Mouse (Mus musculus) liver, embryonic 16.5 days (tissue): ENCODE results near the gene Depp1. TPM values are rescaled to one million over a fixed set of nuclear protein-coding genes. Genes with fewer than 3 reads are reported as not detected.

Experiments used
- ATAC-seq: fragments of 200-750 bp; cut with Nextera tagmentation; 2 replicates; pipeline ENCODE4 v1.8.0; 2017; ENCODE audit warnings: low read depth, mild to moderate bottlenecking, moderate number of reproducible peaks, moderate library complexity
- H3K27ac ChIP-seq: fragments of 300-500 bp; sonication (generic); 2 replicates; pipeline ENCODE4 v1.5.1; 2014; ENCODE audit warnings: mild to moderate bottlenecking, low read length
- H3K27me3 ChIP-seq: fragments of 300-500 bp; sonication (generic); 2 replicates; pipeline ENCODE4 v1.6.1; 2014; ENCODE audit warnings: low read depth, low read length, mixed read lengths; ENCODE audit not compliant: control insufficient read depth, insufficient read depth
- H3K36me3 ChIP-seq: fragments of 300-500 bp; sonication (generic); 2 replicates; pipeline ENCODE4 v1.6.1; 2014; ENCODE audit warnings: mild to moderate bottlenecking; ENCODE audit not compliant: control insufficient read depth, insufficient read depth
- H3K4me1 ChIP-seq: fragments of 300-500 bp; sonication (generic); 2 replicates; pipeline ENCODE4 v1.6.1; 2014; ENCODE audit warnings: low read depth, low read length, mixed read lengths; ENCODE audit not compliant: control insufficient read depth
- H3K4me2 ChIP-seq: fragments of 300-500 bp; sonication (generic); 2 replicates; pipeline ENCODE4 v1.6.1; 2014; ENCODE audit warnings: low read depth, low read length, mixed read lengths
- H3K4me3 ChIP-seq: fragments of 300-500 bp; sonication (generic); 2 replicates; pipeline ENCODE4 v1.5.1; 2014; ENCODE audit warnings: low read depth, mild to moderate bottlenecking, low read length
- H3K9ac ChIP-seq: fragments of 300-500 bp; sonication (generic); 2 replicates; pipeline ENCODE4 v1.6.1; 2014; ENCODE audit warnings: low read depth, low read length
- H3K9me3 ChIP-seq: fragments of 300-500 bp; sonication (generic); replicated peaks from 2 replicates; pipeline ENCODE4 v1.6.1; 2016; ENCODE audit warnings: low read length; ENCODE audit not compliant: control insufficient read depth
- WGBS: fragments of 180-500 bp; shearing (Covaris S2); extraction: QIAGEN DNeasy Blood & Tissue Kit; methylation state at CpG from one replicate; pipeline ENCODE4 v1.1.7; 2014; ENCODE audit not compliant: insufficient replicate concordance; 5-methylcytosine and 5-hydroxymethylcytosine counted together
- polyA plus RNA-seq: library from polyadenylated mRNA; unstranded; fragments of >200 nt; fragmentation: Nextera tagmentation; extraction: Ambion mirVana; gene quantifications from 2 replicates; pipeline ENCODE4 v1.2.1, GENCODE M21; 2015

Gene Depp1
- polyA plus RNA-seq, 1 experiment from 2014 or later: 37.9 TPM

DNA sequence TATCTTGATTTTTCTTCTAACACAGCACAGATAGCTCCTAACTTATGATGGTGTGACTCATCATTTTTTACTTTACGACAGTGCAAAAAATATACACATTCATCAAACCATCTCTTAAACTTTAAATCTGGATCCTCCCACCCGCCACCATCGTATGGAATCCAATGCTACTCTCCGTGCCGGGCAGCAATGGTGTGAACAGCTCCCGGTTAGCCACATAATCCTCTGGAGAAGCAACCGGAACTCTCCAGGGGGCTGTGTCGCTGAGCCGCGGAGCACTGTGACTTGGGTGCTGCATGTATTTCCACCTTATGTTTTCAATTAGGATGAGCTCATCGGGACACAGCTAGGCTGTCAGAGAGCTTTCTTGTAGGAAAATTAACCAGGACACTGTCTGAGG, 7.5 kb upstream of the Depp1 start:
- no peak overlapping the region for H3K4me2 ChIP-seq
- WGBS: 80% methylated on average over 11 of the region's 11 CpGs
- H3K36me3 ChIP-seq: no peaks in the 10 kb centered on the region
- no peak overlapping the region for H3K4me3 ChIP-seq
- no peaks in the 10 kb centered on the region for H3K27me3 ChIP-seq
- ATAC-seq: no peak
- H3K4me1 ChIP-seq: no peaks in the 10 kb centered on the region
- no peaks in the 10 kb centered on the region for H3K9me3 ChIP-seq
- no peak overlapping the region for H3K27ac ChIP-seq
- H3K9ac ChIP-seq: no peak overlapping the region

DNA sequence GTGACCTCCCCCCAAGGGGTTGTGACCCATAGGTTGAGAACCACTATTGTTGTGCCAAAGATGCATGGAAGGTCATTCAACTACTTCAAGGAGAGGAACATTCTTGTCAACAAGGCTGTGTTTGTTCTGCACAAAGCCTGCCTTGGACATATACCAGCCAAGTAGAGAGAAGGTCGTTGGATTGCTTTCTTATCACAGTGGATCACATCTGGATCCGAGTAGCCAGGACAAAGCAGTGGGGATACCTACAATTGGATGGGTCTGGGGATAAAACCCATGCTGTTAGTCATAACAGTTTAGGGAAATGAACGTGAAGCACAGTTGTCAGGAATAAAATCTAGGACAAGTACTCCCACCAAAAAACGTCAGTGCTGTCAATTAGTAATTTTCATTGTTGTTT, 6.5 kb upstream of the Depp1 start:
- no peaks in the 10 kb centered on the region for H3K9me3 ChIP-seq
- no peak overlapping the region for H3K9ac ChIP-seq
- ATAC-seq: no peak
- no peak overlapping the region for H3K4me3 ChIP-seq
- no peaks in the 10 kb centered on the region for H3K27me3 ChIP-seq
- no peaks in the 10 kb centered on the region for H3K36me3 ChIP-seq
- WGBS: 40% methylated on average over 4 of the region's 4 CpGs
- H3K27ac ChIP-seq: no peak overlapping the region
- H3K4me2 ChIP-seq: no peak overlapping the region
- H3K4me1 ChIP-seq: no peaks in the 10 kb centered on the region

DNA sequence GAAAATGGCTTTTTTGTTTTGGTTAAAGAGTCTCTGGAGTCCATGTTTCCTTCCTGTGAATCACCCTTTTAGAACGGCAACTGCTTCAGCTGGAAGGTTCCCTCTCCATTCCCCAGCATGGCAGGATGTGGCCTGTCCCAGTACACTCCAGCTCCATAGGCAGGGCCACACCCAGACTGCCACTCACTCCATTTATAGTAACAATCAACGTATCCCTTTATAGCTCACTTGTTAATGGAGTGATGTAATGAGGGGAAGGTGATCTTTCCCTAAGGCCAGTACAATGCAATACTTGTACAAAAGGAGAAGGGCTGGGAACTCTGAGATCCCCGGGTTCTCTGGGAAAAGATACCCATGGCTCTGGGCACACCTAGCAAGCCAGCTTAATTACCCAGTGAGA, 6.1 kb upstream of the Depp1 start:
- Histone ChIP-seq H3K4me2 (no peak overlapping the region), H3K36me3 (no peaks in the 10 kb centered on the region), H3K4me3 (no peak overlapping the region), H3K27me3 (no peaks in the 10 kb centered on the region), H3K9me3 (no peaks in the 10 kb centered on the region), H3K9ac (no peak overlapping the region), H3K4me1 (peaks cover under 1% of the 10 kb centered on the region; the same call in 1 of the 2 replicates), H3K27ac (no peak overlapping the region)
- 27% methylated on average over 3 of the region's 3 CpGs for WGBS
- ATAC-seq: no peak

DNA sequence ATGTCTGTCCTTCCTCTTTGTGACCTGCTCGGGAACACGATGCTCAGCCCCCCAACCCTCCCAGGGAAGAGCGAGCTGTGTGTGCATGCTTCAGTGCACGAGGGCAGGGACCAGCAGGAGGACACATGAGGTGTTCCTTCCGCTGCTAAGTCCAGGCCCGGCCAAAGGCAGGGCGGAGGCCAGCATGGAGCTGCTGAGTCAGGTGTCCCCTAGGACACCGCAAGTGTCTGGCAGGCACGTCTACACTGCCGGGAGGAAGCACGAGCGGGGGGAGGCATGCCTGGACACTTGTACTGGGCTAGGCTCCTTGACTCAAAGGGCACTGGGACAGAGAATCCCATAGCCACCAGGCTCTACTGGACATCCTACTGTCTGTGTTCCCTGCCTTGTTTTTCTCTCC, 2.6 kb upstream of the Depp1 start:
- no peak overlapping the region for H3K4me2 ChIP-seq
- ATAC-seq: peak; percentile 47; the same call in 1 of the 2 replicates
- H3K27ac ChIP-seq: no peak overlapping the region
- 70% methylated on average over 12 of the region's 12 CpGs for WGBS
- H3K4me3 ChIP-seq: no peak overlapping the region
- no peaks in the 10 kb centered on the region for H3K36me3 ChIP-seq
- no peaks in the 10 kb centered on the region for H3K27me3 ChIP-seq
- H3K9ac ChIP-seq: no peak overlapping the region
- no peaks in the 10 kb centered on the region for H3K9me3 ChIP-seq
- peaks cover 3% of the 10 kb centered on the region; the same call in 1 of the 2 replicates for H3K4me1 ChIP-seq

DNA sequence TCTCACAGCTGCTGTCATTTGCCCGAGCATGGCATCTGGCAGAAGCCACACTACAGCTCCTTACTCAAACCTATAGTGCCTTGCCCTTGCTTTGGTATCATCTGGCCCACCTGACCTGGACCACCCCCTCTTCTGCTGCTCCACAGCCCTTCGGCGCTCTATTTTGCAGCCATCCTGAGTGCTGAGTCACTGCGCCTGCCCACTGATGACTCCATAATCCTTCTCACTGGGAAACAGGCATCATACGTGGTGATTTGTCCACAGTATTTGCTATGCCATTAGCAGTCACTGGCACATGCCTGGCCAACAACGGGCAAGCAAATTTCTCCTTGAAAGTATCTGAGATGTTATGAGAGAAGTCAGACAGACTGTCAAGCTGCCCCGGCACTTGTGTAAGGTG, 598 bp upstream of the Depp1 start:
- Histone ChIP-seq H3K36me3 (no peaks in the 10 kb centered on the region), H3K4me1 (peaks cover 3% of the 10 kb centered on the region; the same call in 1 of the 2 replicates), H3K4me2 (no peak overlapping the region), H3K9me3 (no peaks in the 10 kb centered on the region), H3K4me3 (no peak overlapping the region), H3K9ac (no peak overlapping the region), H3K27me3 (no peaks in the 10 kb centered on the region), H3K27ac (peak overlapping the region; percentile 68)
- WGBS: 38% methylated on average over 7 of the region's 7 CpGs
- no peak for ATAC-seq

DNA sequence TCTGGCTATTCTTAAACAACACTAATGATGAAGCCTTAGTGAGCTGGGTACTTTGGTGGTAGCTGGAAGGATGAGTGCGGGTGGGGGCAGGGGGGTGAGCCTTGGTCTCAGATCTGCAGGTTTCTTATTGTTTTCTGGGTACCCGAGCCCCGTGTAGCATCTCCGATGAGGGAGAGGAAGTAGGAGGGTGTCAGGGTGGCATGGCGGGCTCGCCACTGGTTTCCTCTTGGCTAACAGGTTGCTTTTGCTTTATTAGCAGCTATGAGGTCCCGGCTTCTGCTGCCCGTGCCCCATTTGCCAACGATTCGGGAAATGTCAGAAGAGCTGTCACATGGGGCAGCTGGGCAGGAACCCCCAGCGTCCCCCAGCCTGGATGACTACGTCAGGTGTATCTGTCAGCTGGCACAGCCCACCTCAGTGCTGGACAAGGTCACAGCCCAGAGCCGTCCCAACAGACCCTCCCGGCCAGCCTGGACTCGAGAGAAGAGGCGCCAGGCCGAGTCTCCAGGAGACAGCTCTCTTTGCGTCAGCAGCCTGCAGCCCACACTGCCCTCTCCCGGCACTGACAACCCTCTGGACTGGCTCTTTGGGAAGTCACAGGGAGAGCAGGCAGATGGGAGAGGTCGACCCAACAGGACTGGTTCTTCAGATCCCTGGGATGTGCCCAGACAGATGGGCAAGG, 1.2 kb downstream of the Depp1 start:
- Histone ChIP-seq H3K9ac (peak overlapping the region; percentile 20; the same call in 1 of the 2 replicates), H3K27ac (peak overlapping the region; percentile 14; the same call in 1 of the 2 replicates), H3K9me3 (no peaks in the 10 kb centered on the region), H3K36me3 (no peaks in the 10 kb centered on the region), H3K27me3 (no peaks in the 10 kb centered on the region), H3K4me2 (peak overlapping the region; percentile 41), H3K4me1 (peaks cover 3% of the 10 kb centered on the region; the same call in 1 of the 2 replicates), H3K4me3 (peak overlapping the region; percentile 49)
- 33% methylated on average over 20 of the region's 20 CpGs for WGBS
- 0 out of 2 replicates have a peak, but pooled peaks have one; percentile 8 for ATAC-seq

DNA sequence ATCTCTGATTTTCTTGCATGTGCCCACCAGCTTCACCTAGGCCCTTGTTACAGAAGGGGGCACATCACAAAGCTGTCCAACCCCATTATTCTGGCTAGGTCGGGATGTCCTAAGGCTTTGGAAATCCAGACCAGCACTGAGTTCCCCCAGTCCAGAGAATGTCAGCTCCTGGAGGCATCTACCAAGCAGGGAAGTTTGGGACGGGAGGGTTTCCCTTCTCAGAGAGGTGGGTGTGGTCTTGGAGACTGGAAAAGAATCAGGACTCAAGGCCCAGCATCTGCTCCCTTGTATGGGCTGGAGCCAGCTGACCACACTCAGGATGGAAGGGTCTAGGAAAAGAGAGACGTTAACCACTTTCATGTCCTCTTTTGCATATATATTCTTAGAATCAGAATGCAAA, 2.8 kb downstream of the Depp1 start:
- peaks cover 3% of the 10 kb centered on the region; the same call in 1 of the 2 replicates for H3K4me1 ChIP-seq
- no peaks in the 10 kb centered on the region for H3K27me3 ChIP-seq
- no peak overlapping the region for H3K4me3 ChIP-seq

DNA sequence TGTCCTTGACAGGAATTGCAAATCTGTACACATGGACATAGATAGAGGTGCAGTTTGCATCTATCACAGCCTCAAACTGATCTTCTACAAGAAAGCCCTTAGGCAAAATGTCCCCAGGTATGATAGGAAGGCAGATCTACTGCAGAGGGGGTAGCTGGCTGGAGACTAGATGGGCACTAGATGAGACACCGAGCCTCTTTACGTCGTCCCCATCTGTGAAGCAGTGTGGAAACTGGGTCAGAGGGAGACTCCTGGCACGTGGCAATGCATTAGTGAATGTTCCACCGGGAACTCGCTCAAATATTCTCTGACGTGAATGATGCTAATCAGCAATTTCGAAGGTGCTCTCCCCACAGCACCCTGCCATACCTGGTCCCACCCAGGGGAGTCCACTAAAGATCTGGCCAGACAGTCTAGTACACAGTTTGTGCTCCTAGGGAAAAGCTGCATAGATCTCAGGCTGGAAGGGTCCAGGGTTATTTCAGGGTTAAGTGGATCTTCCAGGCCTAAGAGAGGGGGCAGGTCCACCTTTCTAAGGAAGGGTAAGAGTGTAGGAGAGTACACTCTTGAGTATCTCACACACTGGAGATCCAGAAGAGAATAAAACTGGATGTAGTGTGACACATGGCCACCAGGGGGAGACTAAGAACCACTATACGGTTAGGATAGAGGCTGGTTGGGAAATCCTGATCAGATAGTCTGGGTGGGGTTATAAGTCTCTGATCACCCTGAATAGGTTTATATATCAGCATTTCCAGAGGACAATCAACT, 3.5 kb downstream of the Depp1 start:
- H3K4me3 ChIP-seq: no peak overlapping the region

More for the DNA sequence above, 2.8 kb downstream of the Depp1 start:
- no peak overlapping the region for H3K9ac ChIP-seq
- 53% methylated on average over 3 of the region's 3 CpGs for WGBS
- H3K9me3 ChIP-seq: no peaks in the 10 kb centered on the region
- no peaks in the 10 kb centered on the region for H3K36me3 ChIP-seq
- ATAC-seq: no peak
- H3K4me2 ChIP-seq: no peak overlapping the region
- no peak overlapping the region for H3K27ac ChIP-seq

DNA sequence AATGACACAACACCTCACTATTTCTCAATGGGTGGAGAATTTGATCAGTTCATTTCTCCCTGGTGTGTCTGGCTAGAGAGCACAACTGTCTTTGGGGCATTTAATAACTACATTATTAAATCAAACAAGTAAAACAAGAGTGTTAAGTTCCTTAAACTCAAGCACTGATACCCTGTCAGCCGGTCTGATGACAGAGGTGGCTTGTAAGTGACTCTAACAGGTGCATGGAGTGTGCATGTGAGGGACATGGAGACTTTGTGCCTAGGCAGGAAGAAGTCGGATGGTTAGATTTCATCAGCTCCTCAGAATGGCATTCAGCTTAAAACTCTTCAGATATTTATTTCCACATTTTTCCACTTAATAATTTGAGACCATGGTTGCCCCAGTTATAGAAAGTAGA, 13.0 kb downstream of the Depp1 start:
- H3K27ac ChIP-seq: no peak overlapping the region
- no peaks in the 10 kb centered on the region for H3K36me3 ChIP-seq
- H3K4me2 ChIP-seq: no peak overlapping the region
- 45% methylated on average over 2 of the region's 2 CpGs for WGBS
- no peak overlapping the region for H3K9ac ChIP-seq
- no peak overlapping the region for H3K4me3 ChIP-seq
- ATAC-seq: no peak
- no peaks in the 10 kb centered on the region for H3K27me3 ChIP-seq
- no peaks in the 10 kb centered on the region for H3K9me3 ChIP-seq
- H3K4me1 ChIP-seq: no peaks in the 10 kb centered on the region

More for the DNA sequence above, 3.5 kb downstream of the Depp1 start:
- Histone ChIP-seq H3K27me3 (no peaks in the 10 kb centered on the region), H3K4me2 (no peak overlapping the region), H3K9me3 (no peaks in the 10 kb centered on the region), H3K9ac (no peak overlapping the region), H3K27ac (no peak overlapping the region), H3K36me3 (no peaks in the 10 kb centered on the region), H3K4me1 (peaks cover 3% of the 10 kb centered on the region; the same call in 1 of the 2 replicates)
- peak; percentile 14; the same call in 1 of the 2 replicates for ATAC-seq
- 37% methylated on average over 9 of the region's 9 CpGs for WGBS
